Mouse (Mus musculus) liver, postnatal 0 days (tissue): ENCODE results near the gene Flnb. TPM values are rescaled to one million over a fixed set of nuclear protein-coding genes. Genes with fewer than 3 reads are reported as not detected.

Experiments
- ATAC-seq: fragments of 200-750 bp; cut with Nextera tagmentation; 2 replicates; pipeline ENCODE4 v1.8.0; 2017; ENCODE audit warnings: mild to moderate bottlenecking, moderate library complexity
- DNase-seq: peaks from one replicate; pipeline ENCODE4 v3.0.0-alpha.2; 2016
- H3K27ac ChIP-seq: fragments of 300-500 bp; sonication (generic); 2 replicates; pipeline ENCODE4 v1.5.1; 2014; ENCODE audit warnings: antibody characterized with exemption, moderate library complexity, mild to moderate bottlenecking, low read depth
- H3K27me3 ChIP-seq: fragments of 300-500 bp; sonication (generic); 2 replicates; pipeline ENCODE4 v1.6.1; 2014; ENCODE audit warnings: low read length, control low read depth, mixed read lengths; ENCODE audit not compliant: insufficient read depth
- H3K36me3 ChIP-seq: fragments of 300-500 bp; sonication (generic); replicated peaks from 2 replicates; pipeline ENCODE4 v1.6.1; 2014; ENCODE audit warnings: mild to moderate bottlenecking, control low read depth, low read length, moderate library complexity, mixed read lengths; ENCODE audit not compliant: insufficient read depth
- H3K4me1 ChIP-seq: fragments of 300-500 bp; sonication (generic); 2 replicates; pipeline ENCODE4 v1.6.1; 2014; ENCODE audit warnings: antibody characterized with exemption, mild to moderate bottlenecking, control low read depth; ENCODE audit not compliant: insufficient read depth
- H3K4me2 ChIP-seq: fragments of 300-500 bp; sonication (generic); 2 replicates; pipeline ENCODE4 v1.6.1; 2014; ENCODE audit warnings: low read depth, mild to moderate bottlenecking, low read length, moderate library complexity, mixed read lengths
- H3K4me3 ChIP-seq: fragments of 300-500 bp; sonication (generic); 2 replicates; pipeline ENCODE4 v1.5.1; 2014; ENCODE audit warnings: low read depth, low read length
- H3K9ac ChIP-seq: fragments of 300-500 bp; sonication (generic); replicated peaks from 2 replicates; pipeline ENCODE4 v1.6.1; 2014; ENCODE audit warnings: mild to moderate bottlenecking, moderate library complexity
- H3K9me3 ChIP-seq: fragments of 300-500 bp; sonication (generic); 2 replicates; pipeline ENCODE4 v1.6.1; 2016; ENCODE audit warnings: mild to moderate bottlenecking, control low read depth, low read length, mixed read lengths
- CTCF ChIP-seq: sonication (generic); IDR thresholded peaks from 2 replicates; pipeline ENCODE4 v1.5.1; 2016; ENCODE audit warnings: antibody characterized with exemption, low read depth
- EP300 ChIP-seq: IDR thresholded peaks from 2 replicates; pipeline ENCODE4 v1.6.1; 2016; ENCODE audit warnings: antibody characterized with exemption, low read depth, mild to moderate bottlenecking
- WGBS: fragments of 180-500 bp; shearing (Covaris S2); extraction: QIAGEN DNeasy Blood & Tissue Kit; methylation state at CpG from one replicate; pipeline ENCODE4 v1.1.7; 2014; ENCODE audit not compliant: insufficient replicate concordance; 5-methylcytosine and 5-hydroxymethylcytosine counted together
- polyA plus RNA-seq: library from polyadenylated mRNA; unstranded; fragments of >200 nt; fragmentation: Nextera tagmentation; extraction: Ambion mirVana; gene quantifications from 2 replicates; pipeline ENCODE4 v1.2.1, GENCODE M21; 2015

The Flnb gene
- polyA plus RNA-seq, 1 experiment from 2014 or later: 2.9 TPM

DNA sequence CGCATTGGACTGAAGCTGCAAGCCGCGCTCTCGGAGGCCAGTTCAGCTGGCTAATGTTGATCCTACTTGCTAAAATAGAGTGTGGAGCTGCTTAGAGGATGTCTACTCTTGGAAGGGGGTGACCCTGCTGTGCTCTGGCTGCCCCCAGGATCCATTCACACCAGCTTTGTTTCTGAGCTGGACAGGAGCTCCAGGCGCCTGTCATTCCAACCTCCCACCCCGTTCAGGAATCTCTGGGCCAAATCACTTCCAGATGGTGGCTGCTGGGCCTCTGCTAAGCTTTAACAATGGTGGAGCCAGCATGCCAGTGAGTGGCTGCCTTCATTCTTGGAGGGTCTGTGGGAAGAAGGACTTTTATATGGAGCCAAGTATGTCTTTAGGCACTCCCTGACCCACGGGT, 4.9 kb downstream of the Flnb start:
- Histone ChIP-seq H3K27me3 (no peaks in the 10 kb centered on the region), H3K36me3 (no peaks in the 10 kb centered on the region), H3K4me3 (no peak overlapping the region), H3K9ac (no peak overlapping the region), H3K4me2 (no peak overlapping the region), H3K27ac (0 out of 2 replicates have a peak overlapping the region, but pooled peaks have one; percentile 16), H3K9me3 (no peaks in the 10 kb centered on the region), H3K4me1 (peaks cover 40% of the 10 kb centered on the region)
- TF ChIP-seq CTCF (no peak), EP300 (no peak)
- WGBS: 58% methylated on average over 7 of the region's 7 CpGs
- ATAC-seq: no peak
- DNase-seq: no peak

DNA sequence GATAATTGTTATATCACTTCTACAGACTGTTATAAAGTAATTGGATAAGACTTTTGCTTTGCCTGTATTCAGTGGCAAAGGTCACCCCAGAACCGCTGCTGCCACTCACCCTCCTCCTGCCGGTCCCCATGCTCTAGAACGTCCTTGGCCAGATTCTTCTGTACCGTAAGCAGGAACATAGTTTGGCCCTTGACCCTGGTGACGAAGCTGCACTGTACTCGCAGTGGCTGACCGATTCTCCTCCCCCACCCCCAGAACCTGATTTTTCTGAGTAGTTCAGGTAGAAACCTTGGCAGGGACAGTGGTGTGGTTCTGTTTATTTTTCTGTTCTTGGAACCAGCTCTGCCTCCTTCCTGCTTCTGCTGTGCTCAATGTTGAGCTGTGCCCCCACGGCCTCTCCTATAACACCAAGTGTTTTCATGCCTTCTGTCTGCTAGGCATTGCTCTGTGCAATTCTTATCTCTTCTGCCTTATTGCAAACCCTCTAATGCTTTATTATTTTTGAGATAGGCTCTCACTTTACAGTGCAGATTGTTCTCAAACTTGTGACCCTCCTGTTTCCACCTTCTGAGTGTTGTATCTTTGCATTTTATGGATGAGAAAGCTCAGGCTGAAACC, 7.0 kb downstream of the Flnb start:
- Histone ChIP-seq H3K36me3 (no peaks in the 10 kb centered on the region), H3K9ac (no peak overlapping the region), H3K4me2 (no peak overlapping the region), H3K4me3 (no peak overlapping the region), H3K27ac (peak overlapping the region; percentile 94), H3K9me3 (no peaks in the 10 kb centered on the region), H3K4me1 (peaks cover 35% of the 10 kb centered on the region), H3K27me3 (no peaks in the 10 kb centered on the region)
- peak; percentile 53 for DNase-seq
- WGBS: 51% methylated on average over 8 of the region's 8 CpGs
- TF ChIP-seq EP300: no peak; the same call in 1 of the 2 replicates
- no peak for TF ChIP-seq CTCF
- ATAC-seq: peak; percentile 54

DNA sequence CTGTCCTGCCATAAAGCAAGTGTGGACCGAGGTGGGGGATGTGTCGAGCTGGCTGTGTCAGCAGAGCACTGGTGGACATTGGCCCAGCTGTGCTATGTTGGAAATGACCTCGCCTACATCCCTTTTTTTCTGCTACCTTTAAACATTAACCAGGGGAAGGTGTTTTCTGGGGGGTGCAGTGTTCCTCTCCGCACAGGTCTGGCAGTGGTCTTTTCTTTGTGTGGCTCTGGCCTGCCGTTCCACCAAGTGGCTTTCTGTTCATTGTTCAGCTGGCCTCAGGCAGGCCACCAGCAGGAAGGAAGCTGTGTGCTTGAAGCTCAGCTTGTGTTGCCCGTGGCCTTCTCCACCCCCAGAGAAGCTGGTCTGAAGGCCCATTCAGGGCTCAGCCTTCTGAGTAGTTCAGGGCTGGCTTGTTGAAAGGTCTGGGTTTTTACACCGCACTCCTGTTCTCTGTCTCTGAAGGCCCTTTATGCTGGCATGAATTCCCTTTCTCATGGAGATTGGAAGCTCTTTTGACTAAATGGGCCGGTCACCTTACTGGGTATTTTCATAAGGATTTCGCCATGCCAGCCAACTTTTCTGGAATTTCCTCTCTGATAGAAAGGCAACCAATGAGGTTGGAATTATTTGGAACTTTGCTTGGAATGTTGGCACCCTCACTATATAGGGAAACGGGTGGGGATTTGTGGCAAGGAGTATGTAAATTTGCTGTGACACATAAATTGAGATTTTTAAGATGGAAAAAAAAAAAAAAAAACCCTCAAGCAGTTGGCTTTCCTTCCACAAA, 8.6 kb downstream of the Flnb start:
- H3K36me3 ChIP-seq: no peaks in the 10 kb centered on the region
- no peaks in the 10 kb centered on the region for H3K9me3 ChIP-seq
- WGBS: 28% methylated on average over 10 of the region's 10 CpGs
- H3K4me3 ChIP-seq: no peak overlapping the region
- H3K9ac ChIP-seq: peak overlapping the region; percentile 45
- ATAC-seq: peak; percentile 93
- peak; percentile 62 for DNase-seq
- peak overlapping the region; percentile 94 for H3K27ac ChIP-seq
- H3K4me1 ChIP-seq: peaks cover 33% of the 10 kb centered on the region
- H3K27me3 ChIP-seq: no peaks in the 10 kb centered on the region
- TF ChIP-seq CTCF (no peak), EP300 (peak; percentile 66)
- peak overlapping the region; percentile 19 for H3K4me2 ChIP-seq

DNA sequence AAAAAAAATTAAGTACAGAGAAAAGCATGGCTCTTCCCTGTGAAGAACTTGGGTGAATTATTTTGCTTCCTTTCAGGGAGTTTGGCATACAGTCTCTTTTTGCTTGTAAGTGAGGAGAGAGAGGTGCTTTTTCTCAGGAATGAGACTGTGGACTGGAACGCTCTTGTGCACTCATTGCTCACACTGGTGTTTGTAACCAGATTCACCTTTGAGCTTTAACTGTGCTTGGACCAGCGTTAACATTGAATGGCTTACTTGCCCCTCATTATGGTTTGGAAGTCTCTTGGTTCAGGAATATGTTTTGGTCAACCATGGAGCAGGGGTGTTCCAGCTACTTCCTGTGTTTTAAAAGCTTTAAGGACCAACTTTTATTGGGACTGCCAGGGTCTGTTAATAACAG, 11.4 kb downstream of the Flnb start:
- DNase-seq (no peak), ATAC-seq (peak; percentile 20; the same call in 1 of the 2 replicates)
- Histone ChIP-seq H3K4me1 (peaks cover 32% of the 10 kb centered on the region), H3K4me3 (no peak overlapping the region), H3K4me2 (no peak overlapping the region), H3K9me3 (no peaks in the 10 kb centered on the region), H3K36me3 (no peaks in the 10 kb centered on the region), H3K9ac (no peak overlapping the region), H3K27ac (peak overlapping the region; percentile 73), H3K27me3 (no peaks in the 10 kb centered on the region)
- 59% methylated on average over 2 of the region's 2 CpGs for WGBS
- TF ChIP-seq EP300 (no peak), CTCF (no peak)

DNA sequence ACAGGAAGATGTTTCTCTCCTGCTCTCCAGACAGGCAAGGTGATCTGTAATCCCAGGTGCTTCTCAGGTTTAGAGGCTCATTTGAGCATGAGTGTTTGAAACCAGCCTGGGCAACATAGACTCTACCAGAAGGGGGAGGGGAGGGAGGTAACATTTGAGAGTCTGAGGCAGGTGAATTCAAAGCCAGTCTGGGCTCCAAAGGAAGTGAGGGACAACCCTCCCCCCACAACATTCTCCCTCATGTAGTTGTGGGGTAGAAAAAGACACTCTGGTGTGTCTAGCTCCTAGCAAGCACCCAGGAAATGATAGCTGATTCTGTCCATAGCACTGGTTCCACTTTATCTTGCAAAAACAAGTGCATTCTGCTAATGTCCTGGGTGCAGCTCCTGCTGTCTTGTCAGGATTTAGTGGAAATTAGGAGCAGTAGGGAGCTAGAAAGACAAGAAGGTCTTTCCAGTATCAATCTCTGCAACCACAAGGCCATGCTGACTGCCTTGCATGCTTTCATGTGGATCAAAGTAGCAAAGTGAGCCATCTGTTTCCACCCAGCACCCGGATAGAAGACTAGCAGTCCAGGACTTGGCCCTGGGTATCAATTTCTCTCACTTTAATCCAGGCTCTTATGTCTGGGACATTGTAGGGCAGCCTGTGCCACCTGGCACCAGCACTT, 14.1 kb downstream of the Flnb start:
- Histone ChIP-seq H3K4me1 (peaks cover 16% of the 10 kb centered on the region), H3K9me3 (no peaks in the 10 kb centered on the region), H3K4me3 (no peak overlapping the region), H3K9ac (no peak overlapping the region), H3K27me3 (no peaks in the 10 kb centered on the region), H3K27ac (no peak overlapping the region), H3K36me3 (no peaks in the 10 kb centered on the region), H3K4me2 (no peak overlapping the region)
- TF ChIP-seq EP300 (no peak), CTCF (no peak)
- 28% methylated on average over 1 of the region's 1 CpGs for WGBS
- no peak for DNase-seq
- no peak for ATAC-seq

DNA sequence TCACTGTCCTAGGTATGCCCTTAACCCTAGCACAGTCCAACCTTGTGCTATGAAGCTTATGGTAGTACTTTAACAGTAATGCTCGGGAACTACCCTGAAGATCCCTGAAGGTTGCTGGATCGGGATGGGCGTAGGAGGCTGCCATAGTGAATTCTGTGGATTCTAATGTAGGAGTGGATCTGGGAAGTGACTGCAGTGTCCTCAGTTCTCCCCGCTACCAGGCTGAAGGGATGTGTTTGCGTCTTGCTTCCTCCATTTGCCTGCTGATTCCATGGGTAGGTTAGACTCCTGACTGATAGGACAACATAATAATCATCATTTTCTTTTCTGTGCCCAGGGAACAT, 14.7 kb downstream of the Flnb start:
- H3K9me3 ChIP-seq: no peaks in the 10 kb centered on the region
- no peaks in the 10 kb centered on the region for H3K27me3 ChIP-seq
- H3K27ac ChIP-seq: no peak overlapping the region
- no peak for TF ChIP-seq EP300
- no peak for TF ChIP-seq CTCF
- ATAC-seq: no peak
- no peak overlapping the region for H3K4me3 ChIP-seq
- no peak overlapping the region for H3K4me2 ChIP-seq
- peaks cover 11% of the 10 kb centered on the region for H3K4me1 ChIP-seq
- 82% methylated on average over 5 of the region's 5 CpGs for WGBS
- no peak overlapping the region for H3K9ac ChIP-seq
- no peak for DNase-seq
- no peaks in the 10 kb centered on the region for H3K36me3 ChIP-seq
